Mouse (Mus musculus) intestine, postnatal 0 days (tissue): ENCODE data around the gene Sptbn4. TPM values are rescaled to one million over a fixed set of nuclear protein-coding genes. Genes with fewer than 3 reads are reported as not detected.

Source experiments
- ATAC-seq: fragments of 200-750 bp; cut with Nextera tagmentation; 2 replicates; pipeline ENCODE4 v1.8.0; 2017; ENCODE audit warnings: mild to moderate bottlenecking, moderate TSS enrichment, moderate library complexity
- H3K27ac ChIP-seq: fragments of 300-500 bp; sonication (generic); 2 replicates; pipeline ENCODE4 v1.5.1; 2014; ENCODE audit warnings: mild to moderate bottlenecking, low read depth, low read length, moderate library complexity
- H3K27me3 ChIP-seq: fragments of 300-500 bp; sonication (generic); replicated peaks from 2 replicates; pipeline ENCODE4 v1.6.1; 2014; ENCODE audit warnings: low read length, mixed read lengths; ENCODE audit not compliant: control insufficient read depth, insufficient read depth
- H3K36me3 ChIP-seq: fragments of 300-500 bp; sonication (generic); 2 replicates; pipeline ENCODE4 v1.6.1; 2014; ENCODE audit warnings: mild to moderate bottlenecking, moderate library complexity; ENCODE audit not compliant: control insufficient read depth, insufficient read depth
- H3K4me1 ChIP-seq: fragments of 300-500 bp; sonication (generic); replicated peaks from 2 replicates; pipeline ENCODE4 v1.6.1; 2014; ENCODE audit warnings: antibody characterized with exemption, low read length, mixed read lengths; ENCODE audit not compliant: control insufficient read depth, insufficient read depth
- H3K4me2 ChIP-seq: fragments of 300-500 bp; sonication (generic); replicated peaks from 2 replicates; pipeline ENCODE4 v1.6.1; 2014; ENCODE audit warnings: low read depth, mild to moderate bottlenecking, moderate library complexity
- H3K4me3 ChIP-seq: fragments of 300-500 bp; sonication (generic); 2 replicates; pipeline ENCODE4 v1.5.1; 2014; ENCODE audit warnings: low read depth, low read length
- H3K9ac ChIP-seq: fragments of 300-500 bp; sonication (generic); 2 replicates; pipeline ENCODE4 v1.6.1; 2014; ENCODE audit warnings: mild to moderate bottlenecking, low read depth, low read length
- H3K9me3 ChIP-seq: fragments of 300-500 bp; sonication (generic); 2 replicates; pipeline ENCODE4 v1.6.1; 2016; ENCODE audit warnings: mixed run types; ENCODE audit not compliant: control insufficient read depth
- CTCF ChIP-seq: sonication (generic); IDR thresholded peaks from 2 replicates; pipeline ENCODE4 v1.5.1; 2016; ENCODE audit warnings: low read depth, mild to moderate bottlenecking, control low read depth, antibody characterized with exemption, moderate library complexity
- WGBS: fragments of 180-500 bp; shearing (Covaris S2); extraction: QIAGEN DNeasy Blood & Tissue Kit; methylation state at CpG from one replicate; pipeline ENCODE4 v1.1.7; 2014; 5-methylcytosine and 5-hydroxymethylcytosine counted together
- polyA plus RNA-seq: library from polyadenylated mRNA; unstranded; fragments of >200 nt; fragmentation: Nextera tagmentation; extraction: Ambion mirVana; gene quantifications from 2 replicates; pipeline ENCODE4 v1.2.1, GENCODE M21; 2015

Sptbn4 gene
- polyA plus RNA-seq, 1 experiment from 2014 or later = 0.17 TPM

DNA sequence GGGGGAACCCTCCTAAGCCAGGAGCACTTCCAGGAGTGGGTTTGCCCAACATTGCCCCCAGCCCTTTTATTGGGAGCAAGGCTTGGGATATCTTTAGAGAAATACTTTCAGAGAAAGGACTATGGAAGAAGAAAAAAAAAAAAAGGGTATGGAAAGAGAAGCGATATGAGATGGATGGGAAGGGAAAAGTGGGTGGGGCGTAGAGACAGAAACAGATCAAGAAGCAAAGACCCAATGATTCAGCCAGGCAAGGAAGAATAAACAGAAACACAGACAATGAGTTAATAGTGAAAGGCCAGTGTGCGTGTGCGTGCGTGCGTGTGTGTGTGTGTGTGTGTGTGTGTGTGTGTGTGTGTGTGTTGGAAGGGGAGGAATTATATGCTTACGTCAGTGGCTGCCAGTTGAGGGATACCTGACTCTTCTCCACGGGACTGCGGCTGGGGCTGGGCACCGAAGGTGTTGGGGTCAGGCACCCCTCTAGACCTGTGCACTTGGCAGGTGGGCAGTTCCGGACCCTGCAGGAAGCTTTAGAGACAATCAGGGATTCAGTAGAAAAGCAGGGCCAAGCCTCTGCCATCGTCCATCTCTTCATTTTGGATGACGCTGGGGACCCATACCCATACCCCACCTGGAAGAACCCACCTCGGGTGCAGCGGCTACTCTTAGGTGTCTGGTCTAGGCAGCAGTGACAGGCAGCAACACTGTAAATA lies 112.3 kb downstream of the Sptbn4 start:
- no peaks in the 10 kb centered on the region for H3K36me3 ChIP-seq
- H3K4me3 ChIP-seq = no peak overlapping the region
- no peak overlapping the region for H3K27ac ChIP-seq
- no peak overlapping the region for H3K9ac ChIP-seq
- ATAC-seq = no peak
- H3K4me1 ChIP-seq = peaks cover 3% of the 10 kb centered on the region; the same call in 1 of the 2 replicates
- H3K9me3 ChIP-seq = no peaks in the 10 kb centered on the region
- peak overlapping the region; percentile 82; the same call in 1 of the 2 replicates for H3K4me2 ChIP-seq
- 53% methylated on average over 15 of the region's 15 CpGs for WGBS
- no peak for TF ChIP-seq CTCF
- H3K27me3 ChIP-seq = peaks cover 77% of the 10 kb centered on the region

DNA sequence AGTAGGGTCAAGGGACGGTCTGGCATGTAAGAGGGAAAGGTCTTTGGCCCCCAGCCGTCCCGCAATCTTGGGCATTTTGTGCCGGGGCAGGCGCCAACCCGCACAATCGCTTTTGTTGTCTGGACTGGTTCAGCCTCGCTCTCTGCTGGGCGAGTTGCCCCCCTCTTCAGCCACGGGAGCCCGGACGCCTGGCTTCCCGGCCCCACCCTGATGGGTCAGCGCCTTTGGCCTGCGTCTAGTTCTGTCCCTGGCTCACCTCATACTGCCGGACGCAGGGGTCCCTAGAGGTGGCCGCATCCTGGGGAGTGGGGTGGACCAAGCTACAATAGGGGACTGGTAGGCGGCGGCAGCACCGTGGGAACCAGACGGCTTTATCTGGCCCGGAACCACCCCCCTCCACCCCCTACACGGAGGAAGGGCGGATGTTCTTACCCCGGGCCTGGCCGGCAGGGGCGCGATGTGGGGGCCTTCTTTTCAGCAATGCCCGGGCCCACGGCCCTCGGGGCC lies 113.0 kb downstream of the Sptbn4 start:
- Histone ChIP-seq H3K4me1 (peaks cover 4% of the 10 kb centered on the region; the same call in 1 of the 2 replicates), H3K4me3 (peak overlapping the region; percentile 9; the same call in 1 of the 2 replicates), H3K9ac (no peak overlapping the region), H3K27ac (no peak overlapping the region), H3K4me2 (peak overlapping the region; percentile 82), H3K27me3 (peaks cover 79% of the 10 kb centered on the region), H3K36me3 (no peaks in the 10 kb centered on the region), H3K9me3 (no peaks in the 10 kb centered on the region)
- 5% methylated on average over 32 of the region's 32 CpGs for WGBS
- peak; percentile 30; the same call in 1 of the 2 replicates for TF ChIP-seq CTCF
- ATAC-seq = no peak

DNA sequence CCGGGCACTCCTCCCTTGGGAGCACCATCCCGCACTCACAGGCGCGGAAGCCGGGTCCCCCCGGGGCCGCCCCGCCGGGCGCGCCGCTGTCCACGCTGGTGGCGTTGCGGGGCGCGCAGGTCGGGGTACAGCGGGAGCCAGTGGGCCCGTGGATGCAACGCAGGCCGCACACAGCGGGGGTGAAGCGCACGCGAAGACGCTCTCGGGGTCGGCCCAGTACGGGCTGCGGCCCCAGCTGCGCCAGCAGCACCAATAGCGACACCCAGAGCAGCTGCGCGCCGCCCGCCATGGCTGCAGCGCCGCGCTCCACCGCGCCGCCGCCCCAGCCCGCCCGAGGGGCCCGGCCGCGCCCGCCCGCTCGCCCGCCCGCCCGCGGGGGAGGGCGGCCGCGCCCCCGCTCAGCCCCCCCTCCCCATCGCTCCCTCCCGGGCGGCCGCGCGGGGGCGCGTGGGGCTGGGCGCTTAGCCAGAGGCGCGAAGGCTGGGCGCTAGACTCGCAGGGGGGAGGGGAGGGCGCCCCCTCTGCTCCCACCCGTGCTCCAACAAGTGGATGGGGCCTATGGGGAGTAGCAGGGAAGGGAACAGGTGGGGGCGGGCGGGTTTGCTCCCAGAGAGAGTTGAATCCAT lies 114.1 kb downstream of the Sptbn4 start:
- H3K9me3 ChIP-seq = no peaks in the 10 kb centered on the region
- H3K27me3 ChIP-seq = peaks cover 82% of the 10 kb centered on the region
- peaks cover 8% of the 10 kb centered on the region; the same call in 1 of the 2 replicates for H3K4me1 ChIP-seq
- H3K4me3 ChIP-seq = peak overlapping the region; percentile 58
- ATAC-seq = no peak
- TF ChIP-seq CTCF = peak; percentile 24
- peak overlapping the region; percentile 82 for H3K4me2 ChIP-seq
- H3K36me3 ChIP-seq = no peaks in the 10 kb centered on the region
- H3K9ac ChIP-seq = peak overlapping the region; percentile 55
- H3K27ac ChIP-seq = peak overlapping the region; percentile 61; the same call in 1 of the 2 replicates
- WGBS = under 1% methylated on average over 64 of the region's 77 CpGs

DNA sequence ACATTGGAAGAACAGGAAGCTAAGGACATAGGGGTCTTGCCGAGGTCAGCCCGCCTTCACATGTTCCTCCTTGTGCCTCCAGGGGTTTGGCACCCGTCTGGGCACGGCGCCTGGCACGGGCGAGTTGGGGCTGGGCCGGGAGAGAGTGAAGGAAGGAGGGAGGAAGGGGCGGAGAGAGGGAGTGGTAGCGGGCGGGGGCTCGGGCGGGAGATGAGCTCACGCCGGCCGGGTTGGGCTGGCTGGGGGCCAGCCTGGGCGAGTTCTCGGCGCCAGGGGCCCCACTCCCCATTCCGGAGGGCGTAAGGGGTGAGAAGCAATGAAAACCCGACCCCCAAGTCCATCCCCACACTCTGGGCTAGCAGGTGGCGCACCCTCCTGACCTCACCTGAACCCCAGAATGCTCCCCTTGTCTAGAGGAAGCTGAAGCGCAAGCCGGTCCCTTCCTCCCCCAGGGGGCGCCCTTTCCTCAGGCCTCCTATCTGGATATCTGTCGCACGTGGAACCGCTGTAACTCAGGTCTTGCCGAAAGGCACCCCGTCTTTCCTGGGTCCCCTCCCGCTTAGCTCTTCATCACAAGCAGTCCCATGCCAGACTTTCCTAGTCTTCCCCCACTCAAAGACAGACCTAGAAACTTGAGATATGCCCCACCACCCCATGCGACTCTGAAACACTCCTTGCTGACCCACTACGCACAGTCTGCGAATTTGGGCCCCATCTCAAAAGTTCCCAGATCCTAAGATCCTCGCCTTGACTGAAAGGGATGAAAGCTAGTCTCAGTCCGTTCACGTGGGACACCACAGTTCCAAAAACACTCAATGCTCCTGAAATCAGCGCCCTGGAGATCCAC lies 114.9 kb downstream of the Sptbn4 start:
- peaks cover 8% of the 10 kb centered on the region; the same call in 1 of the 2 replicates for H3K4me1 ChIP-seq
- 1% methylated on average over 38 of the region's 39 CpGs for WGBS
- no peaks in the 10 kb centered on the region for H3K9me3 ChIP-seq
- ATAC-seq = no peak
- peak overlapping the region; percentile 61 for H3K27ac ChIP-seq
- H3K4me3 ChIP-seq = peak overlapping the region; percentile 58
- peaks cover 75% of the 10 kb centered on the region for H3K27me3 ChIP-seq
- H3K4me2 ChIP-seq = peak overlapping the region; percentile 82
- H3K36me3 ChIP-seq = no peaks in the 10 kb centered on the region
- TF ChIP-seq CTCF = peak; percentile 93
- 0 out of 2 replicates have a peak overlapping the region, but pooled peaks have one; percentile 22 for H3K9ac ChIP-seq

DNA sequence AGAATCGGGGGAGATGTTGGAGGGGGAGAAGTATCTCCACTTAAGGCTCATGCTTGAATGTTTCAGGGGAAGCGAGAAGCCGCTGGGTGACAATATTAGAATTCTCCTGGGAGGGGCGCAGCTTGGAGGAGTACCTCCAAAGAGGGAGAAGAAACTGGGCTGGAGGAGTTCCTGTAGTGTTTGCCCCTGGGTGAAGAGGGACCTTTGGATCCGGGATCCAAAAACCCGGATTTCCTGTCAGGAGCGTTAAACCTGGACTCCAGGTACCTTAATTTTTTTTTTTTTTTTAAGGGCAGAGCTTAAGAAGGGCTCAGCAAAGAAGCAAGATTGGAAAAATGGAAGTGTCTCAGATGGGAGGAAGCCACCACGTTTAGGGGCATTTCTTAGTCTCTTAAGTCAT lies 115.6 kb downstream of the Sptbn4 start:
- Histone ChIP-seq H3K27me3 (peaks cover 73% of the 10 kb centered on the region), H3K9me3 (no peaks in the 10 kb centered on the region), H3K4me2 (peak overlapping the region; percentile 82), H3K4me1 (peaks cover 8% of the 10 kb centered on the region; the same call in 1 of the 2 replicates), H3K4me3 (peak overlapping the region; percentile 58), H3K36me3 (no peaks in the 10 kb centered on the region), H3K9ac (0 out of 2 replicates have a peak overlapping the region, but pooled peaks have one; percentile 22), H3K27ac (peak overlapping the region; percentile 61)
- 5% methylated on average over 8 of the region's 8 CpGs for WGBS
- no peak for ATAC-seq
- TF ChIP-seq CTCF = no peak
